Mouse (Mus musculus): ENCODE results near the gene Wdfy1. TPM values are rescaled to one million over a fixed set of nuclear protein-coding genes. Genes with fewer than 3 reads are reported as not detected.
A peak's percentile ranks its signal among the peaks of the same experiment; 100 is the strongest.

Gene Wdfy1
- polyA plus RNA-seq, 1 experiment from 2014 or later = 88.1 TPM

DNA sequence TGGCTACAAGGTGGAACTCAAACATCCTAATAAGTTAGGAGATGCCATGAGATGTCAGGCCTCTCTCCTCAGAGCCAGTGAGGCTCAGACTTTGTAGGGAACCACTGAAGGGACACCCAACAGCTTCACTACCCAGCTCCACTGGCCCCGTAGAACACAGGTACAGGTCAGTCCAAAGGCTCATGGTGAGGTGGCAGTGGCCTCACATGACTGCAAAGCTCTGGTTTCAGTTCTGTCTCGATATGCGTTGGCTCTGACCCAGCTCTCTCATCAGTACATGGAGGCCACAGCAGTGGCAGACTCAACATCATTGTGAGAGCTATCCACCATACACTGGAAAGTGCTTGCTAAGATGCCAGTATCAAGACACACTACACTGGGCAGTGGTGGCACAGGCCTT is 95.2 kb downstream of the Wdfy1 start:
- no peak overlapping the region for H3K27ac ChIP-seq (ENCODE audit: low read length)
- no peak overlapping the region for H3K4me3 ChIP-seq (replicated peaks; ENCODE audit: low read length)
- H3K9ac ChIP-seq (replicated peaks; ENCODE audit: low read depth, low read length) = no peak overlapping the region
- no peaks in the 10 kb centered on the region for H3K36me3 ChIP-seq (ENCODE audit: control insufficient read depth, insufficient read depth)
- 98% methylated on average over 3 of the region's 3 CpGs for WGBS
- no peaks in the 10 kb centered on the region for H3K4me1 ChIP-seq (replicated peaks; ENCODE audit: control insufficient read depth, insufficient read depth, low read length)
- H3K9me3 ChIP-seq (ENCODE audit: control insufficient read depth, low read length) = no peaks in the 10 kb centered on the region
- H3K4me2 ChIP-seq (ENCODE audit: low read length) = no peak overlapping the region
- ATAC-seq = no peak
- H3K27me3 ChIP-seq (replicated peaks; ENCODE audit: control insufficient read depth, insufficient read depth, low read length) = no peaks in the 10 kb centered on the region

DNA sequence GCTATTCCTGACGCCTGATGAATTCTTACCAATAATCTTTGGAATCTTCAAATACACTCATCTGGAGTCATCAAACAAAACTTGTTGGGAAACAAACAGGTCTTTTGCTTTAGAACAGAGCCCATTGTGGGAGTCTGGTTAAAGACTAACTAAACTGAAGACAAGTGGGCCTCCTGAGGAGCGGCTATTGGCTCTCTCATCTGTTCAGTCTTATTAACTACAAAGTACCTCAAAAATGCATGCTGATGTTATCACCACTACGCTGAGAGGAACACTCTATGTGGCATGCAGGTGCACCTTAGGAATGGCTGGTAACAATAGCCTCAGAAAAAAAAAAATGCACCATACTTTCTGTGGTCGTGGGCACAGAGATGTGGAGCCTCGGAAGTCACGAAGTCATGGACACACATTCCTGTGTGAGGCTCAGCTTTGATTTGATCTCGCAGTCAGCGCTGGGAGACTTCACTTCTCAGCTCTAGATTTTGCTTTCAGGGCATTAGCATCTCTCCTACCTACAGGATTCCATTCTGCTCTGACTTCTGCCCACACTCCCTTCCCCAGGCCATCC is 97.7 kb downstream of the Wdfy1 start:
- no peak overlapping the region for H3K4me2 ChIP-seq (ENCODE audit: low read length)
- no peak overlapping the region for H3K27ac ChIP-seq (ENCODE audit: low read length)
- H3K9ac ChIP-seq (replicated peaks; ENCODE audit: low read depth, low read length) = no peak overlapping the region
- WGBS = 82% methylated on average over 8 of the region's 8 CpGs
- ATAC-seq = no peak
- H3K4me1 ChIP-seq (replicated peaks; ENCODE audit: control insufficient read depth, insufficient read depth, low read length) = no peaks in the 10 kb centered on the region
- H3K27me3 ChIP-seq (replicated peaks; ENCODE audit: control insufficient read depth, insufficient read depth, low read length) = peaks cover 6% of the 10 kb centered on the region
- no peak overlapping the region for H3K4me3 ChIP-seq (replicated peaks; ENCODE audit: low read length)
- H3K9me3 ChIP-seq (ENCODE audit: control insufficient read depth, low read length) = no peaks in the 10 kb centered on the region
- H3K36me3 ChIP-seq (ENCODE audit: control insufficient read depth, insufficient read depth) = no peaks in the 10 kb centered on the region

DNA sequence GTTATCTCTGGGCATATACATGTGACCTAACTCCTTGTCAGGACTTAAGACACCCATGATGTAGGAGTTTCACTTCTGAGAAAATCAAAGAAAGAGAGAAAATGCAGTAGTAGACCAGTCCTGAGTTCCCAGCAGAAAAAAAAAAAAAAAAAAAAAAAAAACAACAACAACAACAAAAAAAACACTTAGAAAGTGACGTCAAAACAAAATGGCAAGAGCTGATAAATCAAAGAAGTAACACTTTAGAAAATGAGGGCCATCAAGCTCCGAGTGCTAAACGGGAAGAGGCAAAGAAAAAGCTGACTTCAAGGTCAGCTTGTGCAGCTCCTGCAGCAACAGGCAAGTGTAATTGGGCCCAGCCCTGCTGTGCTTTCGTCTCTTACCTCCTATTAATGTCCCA is 100.2 kb downstream of the Wdfy1 start:
- H3K4me2 ChIP-seq (ENCODE audit: low read length) = no peak overlapping the region
- no peaks in the 10 kb centered on the region for H3K36me3 ChIP-seq (ENCODE audit: control insufficient read depth, insufficient read depth)
- no peak for ATAC-seq
- peaks cover 16% of the 10 kb centered on the region for H3K27me3 ChIP-seq (replicated peaks; ENCODE audit: control insufficient read depth, insufficient read depth, low read length)
- no peak overlapping the region for H3K4me3 ChIP-seq (replicated peaks; ENCODE audit: low read length)
- peaks cover 11% of the 10 kb centered on the region for H3K4me1 ChIP-seq (replicated peaks; ENCODE audit: control insufficient read depth, insufficient read depth, low read length)
- WGBS = 77% methylated on average over 4 of the region's 4 CpGs
- H3K9me3 ChIP-seq (ENCODE audit: control insufficient read depth, low read length) = no peaks in the 10 kb centered on the region
- H3K27ac ChIP-seq (ENCODE audit: low read length) = no peak overlapping the region
- H3K9ac ChIP-seq (replicated peaks; ENCODE audit: low read depth, low read length) = no peak overlapping the region

DNA sequence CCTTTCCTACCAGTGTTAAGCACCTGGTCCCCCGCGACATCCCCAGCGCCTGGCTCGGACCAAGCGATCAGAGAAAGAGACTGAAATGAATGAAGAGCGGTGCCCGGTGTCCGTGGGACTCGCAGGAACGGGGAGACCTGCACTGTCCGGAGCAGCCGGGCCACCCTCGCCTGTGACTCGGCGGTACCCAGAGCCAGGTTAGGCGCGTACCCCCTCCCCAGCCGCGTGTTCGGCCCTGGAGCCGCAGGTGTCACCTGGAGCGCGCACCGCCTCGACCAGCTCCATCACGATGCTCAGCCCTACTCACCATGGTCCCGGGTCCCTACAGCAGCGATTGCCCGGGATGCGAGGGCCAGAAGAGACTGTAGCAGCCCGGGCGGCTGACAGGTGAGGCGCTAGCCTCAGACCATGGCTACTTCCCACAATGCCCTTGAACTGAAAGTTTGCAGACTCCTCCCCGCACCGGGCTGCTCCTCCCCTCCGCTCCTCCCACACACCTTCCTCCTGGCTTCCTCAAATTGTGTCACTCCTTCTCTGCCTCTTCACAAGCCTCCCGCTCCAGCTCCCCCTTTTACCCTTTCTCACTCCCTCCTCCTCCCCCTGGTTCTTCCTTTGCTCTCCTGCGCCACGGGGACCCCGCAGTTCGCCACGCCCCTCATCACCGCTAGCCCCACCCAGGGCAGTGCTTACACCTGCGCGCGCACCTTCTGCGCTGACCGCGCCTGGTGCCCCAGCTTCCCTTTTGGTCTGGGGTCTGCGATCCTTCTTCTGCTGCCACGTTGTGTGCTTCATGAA is 104.2 kb downstream of the Wdfy1 start, which contains the start of gene Ap1s3:
Gene Ap1s3 (minus strand): TSS at position 430 of the 795 bp plus-strand sequence.
- WGBS = under 1% methylated on average over 51 of the region's 51 CpGs
- peaks cover 23% of the 10 kb centered on the region for H3K27me3 ChIP-seq (replicated peaks; ENCODE audit: control insufficient read depth, insufficient read depth, low read length)
- ATAC-seq = peak; percentile 88

DNA sequence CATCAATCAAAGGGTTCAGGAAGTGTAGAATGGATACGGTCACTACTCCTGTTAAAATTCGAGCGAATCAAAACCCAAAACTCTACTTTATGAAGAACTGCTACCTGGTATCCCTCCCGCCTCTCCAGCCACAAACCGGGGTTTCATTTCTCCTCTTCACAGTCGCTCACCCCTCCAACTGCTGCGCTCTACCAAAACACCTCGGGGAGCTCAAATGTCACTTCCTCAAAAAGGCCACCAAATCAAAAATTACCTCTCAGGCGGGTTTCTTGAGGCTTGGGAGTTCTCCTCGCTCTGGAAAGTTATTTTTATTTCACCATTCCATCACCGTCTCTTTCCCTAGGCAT is 104.8 kb downstream of the Wdfy1 start:
- Histone ChIP-seq H3K9me3 (ENCODE audit: control insufficient read depth, low read length) (no peaks in the 10 kb centered on the region), H3K4me1 (replicated peaks; ENCODE audit: control insufficient read depth, insufficient read depth, low read length) (peaks cover 11% of the 10 kb centered on the region), H3K4me2 (ENCODE audit: low read length) (peak overlapping the region; percentile 78), H3K27ac (ENCODE audit: low read length) (no peak overlapping the region), H3K4me3 (replicated peaks; ENCODE audit: low read length) (peak overlapping the region; percentile 56), H3K27me3 (replicated peaks; ENCODE audit: control insufficient read depth, insufficient read depth, low read length) (peaks cover 23% of the 10 kb centered on the region), H3K9ac (replicated peaks; ENCODE audit: low read depth, low read length) (peak overlapping the region; percentile 50; the same call in 1 of the 2 replicates), H3K36me3 (ENCODE audit: control insufficient read depth, insufficient read depth) (no peaks in the 10 kb centered on the region)
- WGBS = 3% methylated on average over 11 of the region's 11 CpGs
- no peak for ATAC-seq

More for the DNA sequence above, 104.2 kb downstream of the Wdfy1 start, which contains the start of gene Ap1s3:
- peaks cover 11% of the 10 kb centered on the region for H3K4me1 ChIP-seq (replicated peaks; ENCODE audit: control insufficient read depth, insufficient read depth, low read length)
- H3K36me3 ChIP-seq (ENCODE audit: control insufficient read depth, insufficient read depth) = no peaks in the 10 kb centered on the region
- no peaks in the 10 kb centered on the region for H3K9me3 ChIP-seq (ENCODE audit: control insufficient read depth, low read length)
- H3K9ac ChIP-seq (replicated peaks; ENCODE audit: low read depth, low read length) = peak within 1 kb of the TSS; percentile 50
- peak within 1 kb of the TSS; percentile 78 for H3K4me2 ChIP-seq (ENCODE audit: low read length)
- peak within 1 kb of the TSS; percentile 56 for H3K4me3 ChIP-seq (replicated peaks; ENCODE audit: low read length)
- H3K27ac ChIP-seq (ENCODE audit: low read length) = no peak within 1 kb of the TSS

DNA sequence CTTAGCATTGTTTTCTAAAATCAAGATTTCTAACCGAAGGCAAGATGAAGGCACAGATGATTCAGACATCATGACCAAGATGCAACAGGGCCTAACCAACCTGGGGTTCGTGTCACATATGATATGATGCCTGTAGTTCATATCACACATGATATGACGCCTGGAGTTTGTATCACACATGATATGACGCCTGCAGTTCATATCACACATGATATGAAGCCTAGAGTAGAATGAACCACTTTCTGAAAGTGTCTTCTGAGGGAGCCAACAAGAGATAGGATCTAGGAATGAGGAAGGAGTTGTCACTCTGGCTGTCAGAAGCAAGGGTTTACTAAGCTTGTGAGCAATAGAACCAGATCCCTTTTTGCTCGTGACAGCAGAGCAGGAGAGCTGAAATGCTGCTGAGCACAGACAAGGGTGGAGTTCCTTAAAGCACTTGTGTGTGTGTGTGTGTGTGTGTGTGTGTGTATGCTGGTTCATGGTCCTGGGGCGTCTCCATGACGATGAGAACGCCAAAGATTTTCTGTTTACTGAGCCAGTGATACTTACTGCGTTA is 106.4 kb downstream of the Wdfy1 start:
- Histone ChIP-seq H3K4me1 (replicated peaks; ENCODE audit: control insufficient read depth, insufficient read depth, low read length) (peaks cover 11% of the 10 kb centered on the region), H3K9me3 (ENCODE audit: control insufficient read depth, low read length) (no peaks in the 10 kb centered on the region), H3K9ac (replicated peaks; ENCODE audit: low read depth, low read length) (no peak overlapping the region), H3K36me3 (ENCODE audit: control insufficient read depth, insufficient read depth) (no peaks in the 10 kb centered on the region), H3K4me3 (replicated peaks; ENCODE audit: low read length) (no peak overlapping the region), H3K27ac (ENCODE audit: low read length) (no peak overlapping the region), H3K27me3 (replicated peaks; ENCODE audit: control insufficient read depth, insufficient read depth, low read length) (peaks cover 23% of the 10 kb centered on the region), H3K4me2 (ENCODE audit: low read length) (no peak overlapping the region)
- 85% methylated on average over 9 of the region's 9 CpGs for WGBS
- no peak for ATAC-seq

DNA sequence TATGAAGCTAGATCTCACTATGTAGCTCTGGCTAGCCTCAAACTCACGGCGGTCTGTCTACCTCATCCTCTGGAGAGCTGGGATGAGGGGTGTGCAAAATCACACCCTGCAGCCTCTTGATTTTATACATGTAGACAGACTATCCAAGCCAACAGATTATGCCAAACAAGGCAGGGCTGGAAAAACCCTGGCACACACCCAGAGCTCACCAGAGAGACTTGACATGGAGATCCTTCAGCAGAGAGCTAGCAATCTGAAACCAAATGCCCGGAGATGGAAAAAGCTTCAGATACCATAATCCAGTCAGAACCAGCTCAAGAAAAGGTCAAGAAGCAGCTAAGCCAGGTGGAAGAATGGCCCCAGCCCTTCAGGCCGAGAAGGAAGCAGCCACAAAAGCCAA is 111.0 kb downstream of the Wdfy1 start:
- Histone ChIP-seq H3K9ac (replicated peaks; ENCODE audit: low read depth, low read length) (no peak overlapping the region), H3K4me2 (ENCODE audit: low read length) (no peak overlapping the region), H3K4me3 (replicated peaks; ENCODE audit: low read length) (no peak overlapping the region), H3K27ac (ENCODE audit: low read length) (no peak overlapping the region), H3K4me1 (replicated peaks; ENCODE audit: control insufficient read depth, insufficient read depth, low read length) (no peaks in the 10 kb centered on the region), H3K36me3 (ENCODE audit: control insufficient read depth, insufficient read depth) (no peaks in the 10 kb centered on the region), H3K27me3 (replicated peaks; ENCODE audit: control insufficient read depth, insufficient read depth, low read length) (no peaks in the 10 kb centered on the region), H3K9me3 (ENCODE audit: control insufficient read depth, low read length) (no peaks in the 10 kb centered on the region)
- no peak for ATAC-seq
- 97% methylated on average over 4 of the region's 4 CpGs for WGBS

DNA sequence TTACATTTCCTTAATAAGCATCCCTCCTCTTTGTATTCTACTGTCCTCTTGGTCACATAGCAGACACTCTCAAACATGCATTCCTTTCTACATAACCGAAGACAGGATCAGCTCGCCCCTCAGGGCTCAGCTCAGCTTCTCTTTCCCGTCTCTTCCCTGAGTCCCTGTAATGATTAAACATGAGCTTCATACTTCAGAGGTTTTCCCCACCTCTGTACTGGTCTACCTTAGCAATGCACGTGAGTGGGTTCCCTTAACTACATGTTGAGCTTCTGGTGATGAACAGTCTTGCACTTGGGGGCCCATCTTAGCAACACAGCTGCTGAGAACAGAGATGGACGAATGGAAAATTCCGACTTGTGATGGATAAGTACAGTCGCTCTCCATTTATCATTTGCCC is 116.3 kb downstream of the Wdfy1 start:
- Histone ChIP-seq H3K9me3 (ENCODE audit: control insufficient read depth, low read length) (no peaks in the 10 kb centered on the region), H3K27me3 (replicated peaks; ENCODE audit: control insufficient read depth, insufficient read depth, low read length) (no peaks in the 10 kb centered on the region), H3K9ac (replicated peaks; ENCODE audit: low read depth, low read length) (no peak overlapping the region), H3K4me2 (ENCODE audit: low read length) (no peak overlapping the region), H3K4me1 (replicated peaks; ENCODE audit: control insufficient read depth, insufficient read depth, low read length) (no peaks in the 10 kb centered on the region), H3K4me3 (replicated peaks; ENCODE audit: low read length) (no peak overlapping the region), H3K27ac (ENCODE audit: low read length) (no peak overlapping the region), H3K36me3 (ENCODE audit: control insufficient read depth, insufficient read depth) (no peaks in the 10 kb centered on the region)
- WGBS = 90% methylated on average over 7 of the region's 7 CpGs
- ATAC-seq = no peak

DNA sequence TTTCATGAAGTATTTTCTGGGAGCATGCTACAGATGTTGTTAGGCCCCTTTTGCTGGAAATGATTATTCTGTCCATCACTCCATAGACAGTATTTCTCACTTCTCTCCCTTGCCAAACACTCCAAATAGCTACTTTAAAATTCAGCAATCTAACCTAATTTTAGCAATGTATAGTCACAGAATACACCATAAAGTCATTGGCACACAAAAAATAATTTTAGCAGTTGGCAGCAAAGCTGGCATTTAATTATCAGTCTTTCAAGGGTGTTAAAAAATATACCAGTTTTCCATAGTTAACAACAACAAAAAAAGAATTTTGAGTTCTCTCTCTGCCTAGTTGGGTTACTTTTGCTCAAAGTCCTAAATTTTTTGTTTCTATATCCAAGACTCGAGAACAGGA is 118.5 kb downstream of the Wdfy1 start:
- ATAC-seq = 0 out of 2 replicates have a peak, but pooled peaks have one; percentile 33
- no peak overlapping the region for H3K4me2 ChIP-seq (ENCODE audit: low read length)

More for the DNA sequence above, 118.5 kb downstream of the Wdfy1 start:
- no peaks in the 10 kb centered on the region for H3K27me3 ChIP-seq (replicated peaks; ENCODE audit: control insufficient read depth, insufficient read depth, low read length)
- WGBS = 66% methylated on average over 1 of the region's 1 CpGs
- H3K27ac ChIP-seq (ENCODE audit: low read length) = no peak overlapping the region
- no peak overlapping the region for H3K9ac ChIP-seq (replicated peaks; ENCODE audit: low read depth, low read length)
- H3K4me1 ChIP-seq (replicated peaks; ENCODE audit: control insufficient read depth, insufficient read depth, low read length) = no peaks in the 10 kb centered on the region
- no peaks in the 10 kb centered on the region for H3K36me3 ChIP-seq (ENCODE audit: control insufficient read depth, insufficient read depth)
- H3K4me3 ChIP-seq (replicated peaks; ENCODE audit: low read length) = no peak overlapping the region
- no peaks in the 10 kb centered on the region for H3K9me3 ChIP-seq (ENCODE audit: control insufficient read depth, low read length)

All from forebrain, embryonic 16.5 days (tissue).